Mouse (Mus musculus): ENCODE results near the gene Ehf. TPM values are rescaled to one million over a fixed set of nuclear protein-coding genes. Genes with fewer than 3 reads are reported as not detected.

Ehf gene
- polyA plus RNA-seq (2015; fragmentation: Nextera tagmentation; extraction: Ambion mirVana) = 23.3 and 23.5 TPM in 2 replicates

GRCm38 (mm10) chr2:103303132-103303531, at the start of gene Ehf:
Gene Ehf (minus strand): TSS chr2:103303278.
- DNase-seq (ENCODE audit: low spot score) = no peak
- 55% methylated on average over 9 of the region's 9 CpGs for WGBS
- H3K36me3 ChIP-seq (ENCODE audit: insufficient read depth, low read length) = no peaks in the 10 kb centered on the region
- H3K4me3 ChIP-seq (replicated peaks; ENCODE audit: low read depth, low read length) = 0 out of 2 replicates have a peak within 1 kb of the TSS, but pooled peaks have one; percentile 0
- H3K9me3 ChIP-seq (replicated peaks; ENCODE audit: low read length) = no peaks in the 10 kb centered on the region
- ATAC-seq (replicated peaks; ENCODE audit: low FRiP score, low read depth) = peak; percentile 64; the same call in 1 of the 2 replicates
- H3K27ac ChIP-seq = peak within 1 kb of the TSS; percentile 75
- TF ChIP-seq CTCF (IDR thresholded peaks at IDR 0.05; ENCODE audit: low read depth) = no peak
- H3K4me1 ChIP-seq (replicated peaks; ENCODE audit: insufficient read depth, low read length) = no peaks in the 10 kb centered on the region
- 0 out of 2 replicates have a peak within 1 kb of the TSS, but pooled peaks have one; percentile 19 for H3K9ac ChIP-seq (ENCODE audit: low read depth, low read length)
- H3K27me3 ChIP-seq (ENCODE audit: insufficient read depth, low read length) = no peaks in the 10 kb centered on the region
- peak within 1 kb of the TSS; percentile 34 for H3K4me2 ChIP-seq (ENCODE audit: low read length)

DNA sequence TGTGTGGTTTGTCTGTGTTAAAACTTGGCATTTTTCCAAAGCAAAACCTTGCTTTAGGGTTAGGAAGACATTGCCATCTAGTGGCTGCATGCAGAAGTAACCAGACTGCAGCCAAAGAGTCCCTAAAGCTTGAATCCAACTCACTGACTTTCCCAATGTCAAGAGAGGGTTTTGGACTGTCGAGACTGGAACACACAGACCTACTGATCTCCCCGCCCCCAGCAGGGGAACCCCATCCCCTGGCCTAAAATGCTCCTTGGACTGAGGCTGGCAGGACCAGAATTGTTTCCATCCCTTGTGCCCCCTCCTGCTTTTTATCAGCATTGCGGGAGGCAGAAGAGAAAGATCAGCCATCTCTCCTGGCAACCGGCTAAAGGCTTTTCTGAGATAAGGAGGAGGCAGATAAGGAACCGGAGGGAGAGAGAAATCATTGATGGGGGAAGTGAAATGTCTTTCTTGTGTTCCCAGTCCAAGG, 44.4 kb upstream of the Ehf start:
- no peak overlapping the region for H3K4me3 ChIP-seq (replicated peaks; ENCODE audit: low read depth, low read length)
- no peak overlapping the region for H3K27ac ChIP-seq
- ATAC-seq (replicated peaks; ENCODE audit: low FRiP score, low read depth) (0 out of 2 replicates have a peak, but pooled peaks have one; percentile 54), DNase-seq (ENCODE audit: low spot score) (peak; percentile 80)
- 27% methylated on average over 5 of the region's 5 CpGs for WGBS
- H3K9me3 ChIP-seq (replicated peaks; ENCODE audit: low read length) = no peaks in the 10 kb centered on the region
- H3K4me2 ChIP-seq (ENCODE audit: low read length) = no peak overlapping the region
- TF ChIP-seq CTCF (IDR thresholded peaks at IDR 0.05; ENCODE audit: low read depth) = peak; percentile 86
- H3K36me3 ChIP-seq (ENCODE audit: insufficient read depth, low read length) = no peaks in the 10 kb centered on the region
- H3K27me3 ChIP-seq (ENCODE audit: insufficient read depth, low read length) = no peaks in the 10 kb centered on the region
- no peak overlapping the region for H3K9ac ChIP-seq (ENCODE audit: low read depth, low read length)
- no peaks in the 10 kb centered on the region for H3K4me1 ChIP-seq (replicated peaks; ENCODE audit: insufficient read depth, low read length)

DNA sequence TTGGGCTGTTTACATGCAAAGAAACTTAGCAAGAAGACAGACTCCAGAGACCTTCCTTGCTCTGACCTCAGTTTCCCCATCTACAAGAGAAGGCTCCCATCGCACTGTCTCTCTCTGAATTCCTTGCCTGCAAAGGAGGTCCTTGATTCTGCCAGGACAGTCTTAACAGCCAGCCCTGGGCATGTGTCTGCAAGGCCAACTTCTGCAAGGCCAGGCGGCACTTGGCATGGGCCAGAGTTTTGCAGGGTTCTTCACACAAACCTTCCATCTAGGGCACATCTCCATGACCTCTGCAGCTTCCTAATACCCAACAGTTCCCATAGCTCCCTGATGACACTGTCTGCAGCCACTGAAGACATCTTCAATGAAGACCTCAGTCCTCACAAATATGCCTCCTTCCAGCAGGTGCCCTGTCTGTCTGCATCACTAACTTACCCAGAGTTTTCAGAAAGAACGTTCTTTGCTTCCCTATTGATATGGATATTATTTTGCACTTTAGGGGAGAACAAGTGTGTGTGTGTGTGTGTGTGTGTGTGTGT, 43.7 kb upstream of the Ehf start:
- Histone ChIP-seq H3K9me3 (replicated peaks; ENCODE audit: low read length) (no peaks in the 10 kb centered on the region), H3K36me3 (ENCODE audit: insufficient read depth, low read length) (no peaks in the 10 kb centered on the region), H3K27ac (no peak overlapping the region), H3K4me2 (ENCODE audit: low read length) (no peak overlapping the region), H3K27me3 (ENCODE audit: insufficient read depth, low read length) (no peaks in the 10 kb centered on the region), H3K4me3 (replicated peaks; ENCODE audit: low read depth, low read length) (no peak overlapping the region), H3K4me1 (replicated peaks; ENCODE audit: insufficient read depth, low read length) (no peaks in the 10 kb centered on the region), H3K9ac (ENCODE audit: low read depth, low read length) (no peak overlapping the region)
- no peak for DNase-seq (ENCODE audit: low spot score)
- ATAC-seq (replicated peaks; ENCODE audit: low FRiP score, low read depth) = no peak
- no peak for TF ChIP-seq CTCF (IDR thresholded peaks at IDR 0.05; ENCODE audit: low read depth)
- 76% methylated on average over 3 of the region's 3 CpGs for WGBS

- Histone ChIP-seq H3K27ac (no peak overlapping the region), H3K4me1 (replicated peaks; ENCODE audit: insufficient read depth, low read length) (no peaks in the 10 kb centered on the region), H3K36me3 (ENCODE audit: insufficient read depth, low read length) (no peaks in the 10 kb centered on the region), H3K4me2 (ENCODE audit: low read length) (no peak overlapping the region), H3K27me3 (ENCODE audit: insufficient read depth, low read length) (no peaks in the 10 kb centered on the region), H3K9ac (ENCODE audit: low read depth, low read length) (no peak overlapping the region), H3K4me3 (replicated peaks; ENCODE audit: low read depth, low read length) (no peak overlapping the region), H3K9me3 (replicated peaks; ENCODE audit: low read length) (no peaks in the 10 kb centered on the region)
- DNase-seq (ENCODE audit: low spot score) (no peak), ATAC-seq (replicated peaks; ENCODE audit: low FRiP score, low read depth) (no peak)
- no peak for TF ChIP-seq CTCF (IDR thresholded peaks at IDR 0.05; ENCODE audit: low read depth)
- WGBS = 73% methylated on average over 7 of the region's 7 CpGs
These were observed 40.5 kb upstream of the Ehf start for GRCm38 (mm10) chr2:103343611-103344010.

DNA sequence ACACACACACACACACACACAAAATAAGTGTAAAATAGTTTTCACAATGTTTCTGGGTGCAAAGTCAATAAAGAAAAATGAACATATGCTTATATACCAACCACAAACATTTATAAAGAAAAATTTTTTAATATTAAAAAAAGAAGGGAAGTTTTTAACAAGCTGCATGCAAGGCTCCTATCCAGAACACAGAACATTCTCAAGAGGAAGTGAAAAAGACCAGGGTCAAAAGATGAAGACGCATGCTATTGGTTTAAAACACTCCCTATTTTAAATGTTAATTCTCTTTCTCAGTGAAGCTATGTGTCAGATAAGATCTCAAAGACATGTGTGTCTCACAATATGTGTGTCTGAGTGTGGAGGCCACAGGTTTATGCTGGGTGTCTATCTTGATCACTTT, 39.0 kb upstream of the Ehf start:
- Histone ChIP-seq H3K36me3 (ENCODE audit: insufficient read depth, low read length) (no peaks in the 10 kb centered on the region), H3K27ac (no peak overlapping the region), H3K4me1 (replicated peaks; ENCODE audit: insufficient read depth, low read length) (no peaks in the 10 kb centered on the region), H3K27me3 (ENCODE audit: insufficient read depth, low read length) (no peaks in the 10 kb centered on the region), H3K4me3 (replicated peaks; ENCODE audit: low read depth, low read length) (no peak overlapping the region), H3K9me3 (replicated peaks; ENCODE audit: low read length) (no peaks in the 10 kb centered on the region), H3K4me2 (ENCODE audit: low read length) (no peak overlapping the region), H3K9ac (ENCODE audit: low read depth, low read length) (no peak overlapping the region)
- 77% methylated on average over 1 of the region's 1 CpGs for WGBS
- ATAC-seq (replicated peaks; ENCODE audit: low FRiP score, low read depth) = no peak
- TF ChIP-seq CTCF (IDR thresholded peaks at IDR 0.05; ENCODE audit: low read depth) = no peak
- DNase-seq (ENCODE audit: low spot score) = no peak

GRCm38 (mm10) chr2:103341375-103341971, 38.4 kb upstream of the Ehf start:
- TF ChIP-seq CTCF (IDR thresholded peaks at IDR 0.05; ENCODE audit: low read depth) = no peak
- no peak overlapping the region for H3K4me2 ChIP-seq (ENCODE audit: low read length)
- WGBS = 86% methylated on average over 1 of the region's 1 CpGs

More at GRCm38 (mm10) chr2:103341375-103341971, 38.4 kb upstream of the Ehf start:
- Histone ChIP-seq H3K27me3 (ENCODE audit: insufficient read depth, low read length) (no peaks in the 10 kb centered on the region), H3K9me3 (replicated peaks; ENCODE audit: low read length) (no peaks in the 10 kb centered on the region), H3K4me3 (replicated peaks; ENCODE audit: low read depth, low read length) (no peak overlapping the region), H3K36me3 (ENCODE audit: insufficient read depth, low read length) (no peaks in the 10 kb centered on the region), H3K27ac (no peak overlapping the region), H3K4me1 (replicated peaks; ENCODE audit: insufficient read depth, low read length) (no peaks in the 10 kb centered on the region), H3K9ac (ENCODE audit: low read depth, low read length) (no peak overlapping the region)
- DNase-seq (ENCODE audit: low spot score) (no peak), ATAC-seq (replicated peaks; ENCODE audit: low FRiP score, low read depth) (no peak)
